Mouse (Mus musculus): ENCODE data around the gene Cmtm7. TPM values are rescaled to one million over a fixed set of nuclear protein-coding genes. Genes with fewer than 3 reads are reported as not detected.

Cmtm7 gene
- polyA plus RNA-seq, 1 experiment from 2014 or later: 104 TPM

DNA sequence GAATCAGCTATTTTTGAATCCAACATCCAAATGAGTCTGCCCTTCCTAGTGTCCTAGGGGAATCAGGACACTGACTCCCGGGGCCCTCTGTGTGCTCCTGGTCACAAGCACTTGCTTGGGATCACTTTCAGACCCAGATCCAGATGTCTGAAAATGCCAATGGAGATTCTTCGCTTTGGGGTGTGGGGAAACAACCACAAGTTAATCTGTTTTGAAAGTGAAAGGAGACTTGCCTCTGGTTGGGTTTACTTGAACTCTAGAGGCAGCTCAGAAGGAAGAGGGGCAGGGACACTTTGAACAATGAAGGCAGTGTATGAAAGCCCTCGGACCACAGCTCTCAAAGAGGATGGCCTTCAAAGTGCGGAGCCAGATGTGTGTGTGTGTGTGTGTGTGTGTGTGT, 12.8 kb upstream of the Cmtm7 start:
- Histone ChIP-seq H3K27me3 (replicated peaks) (no peaks in the 10 kb centered on the region), H3K4me3 (no peak overlapping the region), H3K9me3 (replicated peaks) (no peaks in the 10 kb centered on the region), H3K9ac (no peak overlapping the region), H3K27ac (ENCODE audit: poor library complexity, severe bottlenecking) (no peak overlapping the region), H3K4me2 (no peak overlapping the region), H3K36me3 (no peaks in the 10 kb centered on the region), H3K4me1 (replicated peaks) (peaks cover 9% of the 10 kb centered on the region)
- ATAC-seq (ENCODE audit: insufficient number of reproducible peaks, low FRiP score): no peak
- 76% methylated on average over 4 of the region's 4 CpGs for WGBS

DNA sequence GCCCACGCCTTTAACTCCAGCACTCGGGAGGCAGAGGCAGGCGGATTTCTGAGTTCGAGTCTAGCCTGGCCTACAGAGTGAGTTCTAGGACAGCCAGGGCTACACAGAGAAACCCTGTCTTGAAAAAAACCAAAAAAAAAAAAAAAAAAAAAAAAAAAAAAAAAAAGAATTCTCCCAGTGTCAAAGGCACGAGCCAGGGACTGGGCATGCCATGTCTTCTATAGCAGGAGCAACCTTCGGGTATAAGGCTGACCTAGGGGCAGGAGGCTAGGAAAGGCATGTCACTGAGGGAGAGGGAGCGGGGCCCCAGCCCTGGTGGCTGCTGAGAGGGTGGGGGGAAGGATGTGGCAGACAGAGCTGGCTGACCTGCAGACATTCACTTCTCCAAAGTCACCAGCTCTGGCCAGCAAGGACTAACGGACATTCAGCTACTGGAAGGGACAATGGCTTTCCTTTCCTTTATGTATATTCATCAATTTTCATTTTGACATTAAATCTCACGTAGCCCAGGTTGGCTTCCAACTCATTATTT, 12.2 kb upstream of the Cmtm7 start:
- H3K9ac ChIP-seq: no peak overlapping the region
- H3K36me3 ChIP-seq: no peaks in the 10 kb centered on the region
- ATAC-seq (ENCODE audit: insufficient number of reproducible peaks, low FRiP score): no peak
- no peaks in the 10 kb centered on the region for H3K9me3 ChIP-seq (replicated peaks)
- H3K4me3 ChIP-seq: no peak overlapping the region
- H3K27ac ChIP-seq (ENCODE audit: poor library complexity, severe bottlenecking): no peak overlapping the region
- H3K27me3 ChIP-seq (replicated peaks): no peaks in the 10 kb centered on the region
- 84% methylated on average over 9 of the region's 9 CpGs for WGBS
- H3K4me2 ChIP-seq: no peak overlapping the region
- H3K4me1 ChIP-seq (replicated peaks): peaks cover 9% of the 10 kb centered on the region

DNA sequence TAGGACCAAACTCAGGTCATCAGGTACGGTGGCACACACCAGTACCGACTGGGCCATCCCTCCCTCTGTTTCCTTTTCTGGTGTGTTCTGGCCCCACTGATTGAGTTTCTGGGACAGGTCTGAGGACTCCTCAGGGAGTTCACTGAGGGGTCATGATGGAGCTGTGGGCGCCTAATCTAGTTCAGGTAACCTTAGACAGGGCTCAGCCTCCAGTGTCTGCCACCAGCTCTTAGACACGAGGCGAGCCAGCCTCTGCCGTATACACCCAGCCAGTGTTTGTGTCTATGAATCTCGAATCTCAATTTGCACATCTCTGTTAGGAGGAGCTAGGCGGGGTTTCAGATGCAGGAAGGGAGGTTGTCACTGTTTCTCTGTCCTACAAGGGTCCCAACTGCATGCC, 8.3 kb upstream of the Cmtm7 start:
- H3K27ac ChIP-seq (ENCODE audit: poor library complexity, severe bottlenecking): no peak overlapping the region
- H3K9me3 ChIP-seq (replicated peaks): peaks cover 4% of the 10 kb centered on the region; the same call in 1 of the 2 replicates
- no peak for ATAC-seq (ENCODE audit: insufficient number of reproducible peaks, low FRiP score)
- no peak overlapping the region for H3K4me3 ChIP-seq
- no peak overlapping the region for H3K9ac ChIP-seq
- H3K4me1 ChIP-seq (replicated peaks): peaks cover 8% of the 10 kb centered on the region
- H3K36me3 ChIP-seq: no peaks in the 10 kb centered on the region
- no peak overlapping the region for H3K4me2 ChIP-seq
- H3K27me3 ChIP-seq (replicated peaks): no peaks in the 10 kb centered on the region
- 78% methylated on average over 8 of the region's 8 CpGs for WGBS

DNA sequence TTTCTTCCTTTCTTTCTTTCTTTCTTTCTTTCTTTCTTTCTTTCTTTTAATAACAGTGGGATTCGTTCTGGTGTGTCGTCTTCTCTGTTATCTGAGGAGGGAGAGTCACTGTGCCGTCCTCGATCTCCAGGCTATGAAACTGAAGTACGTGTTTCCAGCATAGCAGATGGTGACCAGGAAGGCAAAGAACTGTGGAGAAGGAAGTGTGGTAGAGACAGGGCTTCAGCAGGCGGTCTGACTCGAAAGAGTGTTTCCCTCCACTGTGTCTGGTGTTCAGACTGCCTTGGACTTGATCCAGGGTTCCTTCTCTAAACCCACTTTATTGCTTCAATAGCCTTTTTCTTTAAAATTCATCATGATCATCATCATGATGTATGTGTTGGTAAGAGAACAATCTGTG, 7.9 kb upstream of the Cmtm7 start:
- no peak overlapping the region for H3K4me3 ChIP-seq
- peaks cover 8% of the 10 kb centered on the region for H3K4me1 ChIP-seq (replicated peaks)
- no peak overlapping the region for H3K27ac ChIP-seq (ENCODE audit: poor library complexity, severe bottlenecking)
- no peak overlapping the region for H3K9ac ChIP-seq
- WGBS: 63% methylated on average over 7 of the region's 7 CpGs
- peaks cover 4% of the 10 kb centered on the region; the same call in 1 of the 2 replicates for H3K9me3 ChIP-seq (replicated peaks)
- no peaks in the 10 kb centered on the region for H3K27me3 ChIP-seq (replicated peaks)
- H3K36me3 ChIP-seq: no peaks in the 10 kb centered on the region
- ATAC-seq (ENCODE audit: insufficient number of reproducible peaks, low FRiP score): no peak
- H3K4me2 ChIP-seq: no peak overlapping the region

DNA sequence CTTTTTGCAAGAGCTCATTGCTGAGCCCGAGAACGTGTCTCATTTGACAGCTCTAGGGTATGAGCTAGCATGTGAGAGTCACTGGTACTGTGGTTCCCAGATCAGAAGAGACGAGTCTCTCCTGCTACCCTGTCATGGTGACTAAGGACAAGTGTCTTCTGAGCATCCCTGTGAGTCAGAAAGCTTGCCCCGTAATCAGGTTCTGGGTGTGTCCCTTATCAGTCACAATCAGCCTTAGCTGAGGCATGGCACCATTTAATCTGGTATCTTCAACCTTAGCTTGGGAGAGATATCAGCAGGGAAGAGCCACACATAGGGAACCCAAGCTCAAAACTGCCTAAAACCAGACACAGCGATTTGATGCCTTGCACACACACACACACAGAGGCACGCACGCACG, 7.0 kb upstream of the Cmtm7 start:
- Histone ChIP-seq H3K4me3 (no peak overlapping the region), H3K27me3 (replicated peaks) (no peaks in the 10 kb centered on the region), H3K27ac (ENCODE audit: poor library complexity, severe bottlenecking) (no peak overlapping the region), H3K4me1 (replicated peaks) (peaks cover 8% of the 10 kb centered on the region), H3K4me2 (no peak overlapping the region), H3K9ac (no peak overlapping the region), H3K9me3 (replicated peaks) (peaks cover 4% of the 10 kb centered on the region; the same call in 1 of the 2 replicates), H3K36me3 (no peaks in the 10 kb centered on the region)
- ATAC-seq (ENCODE audit: insufficient number of reproducible peaks, low FRiP score): no peak
- WGBS: 75% methylated on average over 8 of the region's 8 CpGs

DNA sequence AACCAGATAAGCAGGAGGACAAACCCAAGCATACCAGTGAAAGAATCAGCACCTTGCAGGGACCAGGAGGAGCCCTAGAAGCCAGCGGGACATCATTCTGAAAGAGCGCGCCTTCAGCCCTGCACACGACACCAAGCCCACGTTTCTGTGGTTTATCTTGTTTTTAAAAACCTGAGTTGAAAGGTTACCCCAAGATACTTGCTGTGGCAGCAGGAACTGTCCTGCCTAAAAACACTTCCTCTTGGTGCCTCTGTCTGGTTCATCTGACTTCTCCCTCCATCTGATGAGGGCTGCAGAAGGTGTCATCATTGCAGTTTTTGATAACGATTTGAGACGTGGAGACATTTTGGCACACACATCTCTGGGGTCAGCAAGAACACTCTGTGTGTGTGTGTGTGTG, 6.1 kb upstream of the Cmtm7 start:
- Histone ChIP-seq H3K4me2 (no peak overlapping the region), H3K36me3 (no peaks in the 10 kb centered on the region), H3K4me3 (no peak overlapping the region), H3K9ac (no peak overlapping the region), H3K9me3 (replicated peaks) (peaks cover 4% of the 10 kb centered on the region; the same call in 1 of the 2 replicates), H3K27ac (ENCODE audit: poor library complexity, severe bottlenecking) (no peak overlapping the region), H3K4me1 (replicated peaks) (peaks cover 8% of the 10 kb centered on the region), H3K27me3 (replicated peaks) (no peaks in the 10 kb centered on the region)
- 79% methylated on average over 7 of the region's 7 CpGs for WGBS
- no peak for ATAC-seq (ENCODE audit: insufficient number of reproducible peaks, low FRiP score)

DNA sequence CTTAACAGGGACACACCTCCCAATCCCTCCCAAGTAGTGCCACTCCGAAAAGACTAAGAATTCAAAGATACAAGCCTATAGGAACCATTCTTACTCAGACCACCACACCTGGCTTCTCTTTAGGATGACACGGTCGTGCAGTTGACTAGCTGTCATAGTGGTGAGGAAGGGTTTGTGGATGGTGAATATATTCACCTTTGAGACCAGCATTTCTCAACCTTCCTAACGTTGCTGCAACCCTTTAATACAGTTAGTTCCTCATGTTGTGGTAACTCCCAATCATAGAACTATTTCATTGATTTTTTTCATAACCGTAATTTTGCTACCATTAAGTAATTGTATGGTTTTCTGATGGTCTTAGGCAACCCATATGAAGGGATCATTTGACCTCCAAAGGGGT, 5.5 kb upstream of the Cmtm7 start:
- Histone ChIP-seq H3K27me3 (replicated peaks) (no peaks in the 10 kb centered on the region), H3K4me3 (no peak overlapping the region), H3K4me2 (no peak overlapping the region), H3K4me1 (replicated peaks) (peaks cover 8% of the 10 kb centered on the region), H3K9ac (no peak overlapping the region), H3K27ac (ENCODE audit: poor library complexity, severe bottlenecking) (no peak overlapping the region), H3K9me3 (replicated peaks) (peaks cover 4% of the 10 kb centered on the region; the same call in 1 of the 2 replicates), H3K36me3 (no peaks in the 10 kb centered on the region)
- 93% methylated on average over 5 of the region's 5 CpGs for WGBS
- ATAC-seq (ENCODE audit: insufficient number of reproducible peaks, low FRiP score): no peak

DNA sequence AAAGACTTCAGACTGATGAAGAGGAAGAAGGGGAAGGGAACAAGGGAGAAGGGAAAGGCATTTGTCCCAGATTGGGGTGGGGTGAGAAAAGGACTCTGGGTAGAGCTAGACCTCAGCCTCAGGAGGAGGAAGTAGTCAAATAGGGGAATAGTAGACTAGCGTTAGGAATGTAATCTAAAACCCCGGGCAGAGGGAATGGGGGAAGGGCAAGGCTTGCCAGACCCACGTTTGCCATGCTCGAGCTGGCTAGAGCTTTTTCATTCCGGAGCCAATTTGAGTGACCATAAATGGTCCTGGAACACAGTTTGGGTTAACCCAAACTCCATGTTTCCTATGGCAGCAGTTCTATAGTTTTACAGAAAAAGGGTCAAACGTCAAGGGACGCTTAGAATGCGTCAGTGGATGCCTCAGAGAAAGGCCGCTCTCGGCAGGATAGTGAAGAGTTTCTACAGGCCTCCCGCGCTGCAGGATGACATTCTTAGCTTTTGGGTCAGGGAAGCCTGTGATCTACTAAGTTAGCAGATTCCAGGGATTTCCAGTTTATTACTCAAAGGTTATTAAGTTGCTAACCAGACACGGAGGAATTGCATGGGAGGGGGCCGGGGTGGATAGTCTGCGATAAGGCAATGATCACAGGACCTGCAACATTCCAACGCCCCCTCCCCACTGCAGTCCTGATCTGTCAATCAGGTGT, 3.9 kb upstream of the Cmtm7 start:
- no peaks in the 10 kb centered on the region for H3K27me3 ChIP-seq (replicated peaks)
- no peak overlapping the region for H3K27ac ChIP-seq (ENCODE audit: poor library complexity, severe bottlenecking)
- WGBS: 12% methylated on average over 16 of the region's 16 CpGs
- H3K9ac ChIP-seq: no peak overlapping the region
- no peaks in the 10 kb centered on the region for H3K36me3 ChIP-seq
- peaks cover 4% of the 10 kb centered on the region; the same call in 1 of the 2 replicates for H3K9me3 ChIP-seq (replicated peaks)
- peak overlapping the region; percentile 41 for H3K4me2 ChIP-seq
- H3K4me1 ChIP-seq (replicated peaks): peaks cover 10% of the 10 kb centered on the region
- no peak for ATAC-seq (ENCODE audit: insufficient number of reproducible peaks, low FRiP score)
- no peak overlapping the region for H3K4me3 ChIP-seq

DNA sequence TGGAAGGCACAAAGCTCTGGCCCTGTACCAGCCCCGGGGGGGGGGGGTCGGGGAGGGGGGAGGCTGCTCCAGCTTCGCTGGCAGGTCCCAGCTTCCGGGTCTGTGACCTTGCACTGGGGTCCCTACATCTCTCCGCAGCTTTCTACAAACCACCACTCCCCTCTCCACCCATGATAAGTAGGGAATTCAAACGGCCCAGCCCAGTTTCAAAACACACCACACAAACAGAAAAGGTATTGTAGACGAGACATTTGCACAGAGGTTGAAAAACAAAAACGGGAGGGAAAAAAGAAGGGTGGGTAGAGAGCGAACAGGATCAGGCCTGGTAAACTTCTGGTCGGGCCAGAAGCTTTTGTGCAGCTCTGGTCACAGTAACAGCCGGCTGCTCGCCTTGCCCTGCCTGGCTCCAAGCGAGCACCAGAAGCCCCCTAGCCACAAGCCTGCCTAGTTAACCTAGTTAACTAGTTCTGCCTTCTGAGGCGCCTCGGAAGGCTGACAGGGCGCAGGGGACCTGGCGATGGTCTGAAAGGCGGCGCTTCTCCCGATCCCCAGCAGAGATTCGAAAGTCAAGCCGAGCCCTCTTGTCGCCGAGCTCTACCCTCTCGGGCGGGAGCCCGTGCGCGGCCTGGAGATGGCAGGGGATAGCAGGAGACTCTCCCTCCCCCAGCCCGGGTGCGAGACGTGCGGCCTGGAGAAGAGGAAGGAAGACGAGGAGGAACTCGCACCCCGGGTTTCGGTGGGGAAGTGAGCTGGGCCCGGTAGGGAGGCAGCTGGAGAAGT, 720 bp downstream of the Cmtm7 start:
- ATAC-seq (ENCODE audit: insufficient number of reproducible peaks, low FRiP score): peak; percentile 56
- Histone ChIP-seq H3K4me2 (peak overlapping the region; percentile 77), H3K4me3 (peak overlapping the region; percentile 63), H3K4me1 (replicated peaks) (peaks cover 30% of the 10 kb centered on the region), H3K36me3 (no peaks in the 10 kb centered on the region), H3K27me3 (replicated peaks) (no peaks in the 10 kb centered on the region), H3K9me3 (replicated peaks) (no peaks in the 10 kb centered on the region), H3K9ac (peak overlapping the region; percentile 84), H3K27ac (ENCODE audit: poor library complexity, severe bottlenecking) (peak overlapping the region; percentile 85)
- WGBS: under 1% methylated on average over 38 of the region's 38 CpGs

DNA sequence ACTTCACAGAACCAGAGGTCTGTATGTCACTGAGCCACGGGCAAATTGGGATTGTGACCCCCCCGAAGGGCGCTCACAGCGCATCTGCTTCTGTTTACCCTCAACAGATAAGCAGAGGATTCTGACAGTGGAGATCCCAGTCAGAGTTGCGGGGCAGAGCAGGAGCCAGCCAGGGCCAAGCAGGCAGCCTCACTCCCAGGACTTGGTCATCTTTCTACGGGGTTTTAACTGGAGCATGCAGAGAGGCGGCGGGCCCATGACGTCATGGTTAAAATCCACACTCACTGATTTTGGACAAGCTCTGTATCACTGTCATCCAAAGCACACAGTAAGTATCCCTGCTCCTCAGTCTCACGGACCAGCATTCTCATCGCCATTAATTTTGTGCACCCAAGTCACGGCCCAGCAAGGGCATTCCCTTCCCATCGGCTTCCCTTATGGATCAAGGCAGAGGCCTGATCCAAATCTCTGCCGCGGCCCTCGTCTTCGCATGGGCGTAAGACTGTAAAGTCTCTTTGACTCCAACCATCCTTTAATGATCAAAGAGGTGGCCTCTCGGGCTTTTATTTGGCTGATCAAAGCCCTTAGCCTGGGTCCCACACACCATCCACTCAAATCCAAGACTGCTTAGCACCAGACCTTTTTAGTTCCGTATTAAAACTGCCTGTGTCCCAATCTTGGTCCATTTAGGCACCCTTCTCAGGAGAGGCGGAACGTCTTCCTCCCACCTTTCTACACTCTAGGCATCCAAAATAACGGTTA, 1.5 kb downstream of the Cmtm7 start:
- peak overlapping the region; percentile 84 for H3K9ac ChIP-seq
- peak overlapping the region; percentile 77 for H3K4me2 ChIP-seq
- no peaks in the 10 kb centered on the region for H3K36me3 ChIP-seq
- H3K9me3 ChIP-seq (replicated peaks): no peaks in the 10 kb centered on the region
- H3K27me3 ChIP-seq (replicated peaks): no peaks in the 10 kb centered on the region
- H3K4me3 ChIP-seq: peak overlapping the region; percentile 63
- H3K4me1 ChIP-seq (replicated peaks): peaks cover 30% of the 10 kb centered on the region
- ATAC-seq (ENCODE audit: insufficient number of reproducible peaks, low FRiP score): no peak
- WGBS: 15% methylated on average over 23 of the region's 23 CpGs
- H3K27ac ChIP-seq (ENCODE audit: poor library complexity, severe bottlenecking): peak overlapping the region; percentile 85

DNA sequence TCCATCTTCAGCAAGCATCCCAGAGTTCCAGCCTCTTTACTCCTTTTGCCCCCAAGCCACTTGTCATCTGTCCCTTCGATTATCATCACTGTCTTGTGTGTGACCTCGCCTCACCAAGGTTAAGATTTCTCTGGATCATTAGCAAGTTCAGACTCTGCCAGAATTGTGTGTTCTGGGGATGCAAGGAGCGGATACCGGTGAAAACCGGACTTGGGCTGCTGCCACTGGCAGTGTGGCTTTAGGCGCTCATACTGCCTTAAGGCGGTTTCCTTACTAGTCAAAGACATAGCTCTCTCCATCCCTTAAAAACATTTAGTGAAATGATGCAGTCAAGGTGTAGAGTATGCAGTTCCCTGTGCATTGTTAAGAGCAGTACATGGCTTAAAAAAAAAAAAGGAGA, 2.8 kb downstream of the Cmtm7 start:
- no peaks in the 10 kb centered on the region for H3K36me3 ChIP-seq
- H3K27me3 ChIP-seq (replicated peaks): no peaks in the 10 kb centered on the region
- ATAC-seq (ENCODE audit: insufficient number of reproducible peaks, low FRiP score): no peak
- no peak overlapping the region for H3K9ac ChIP-seq
- H3K4me1 ChIP-seq (replicated peaks): peaks cover 35% of the 10 kb centered on the region
- H3K27ac ChIP-seq (ENCODE audit: poor library complexity, severe bottlenecking): no peak overlapping the region
- no peaks in the 10 kb centered on the region for H3K9me3 ChIP-seq (replicated peaks)
- 86% methylated on average over 7 of the region's 7 CpGs for WGBS
- no peak overlapping the region for H3K4me2 ChIP-seq
- H3K4me3 ChIP-seq: no peak overlapping the region

Data from heart, embryonic 12.5 days (tissue).